Mouse (Mus musculus): ENCODE data around the gene Zfp760.
"Not testable (repeated sequence)": the region's sequence is repeated elsewhere in the genome, so short reads cannot be mapped to it uniquely, and the experiment has no call there.

Gene Zfp760

GRCm38 (mm10) chr17:21707343-21707996 is at the start of gene Zfp760:
Zfp760 (plus strand) TSS chr17:21707741.
- DNase-seq (ENCODE audit: low spot score), result peak; percentile 93

GRCm38 (mm10) chr17:21678826-21679225 is 28.7 kb upstream of the Zfp760 start:
- not testable (repeated sequence) for DNase-seq (ENCODE audit: low spot score)

GRCm38 (mm10) chr17:21679273-21680018 is 28.1 kb upstream of the Zfp760 start:
- DNase-seq (ENCODE audit: low spot score), result peak; percentile 94

GRCm38 (mm10) chr17:21680019-21680376 is 27.5 kb upstream of the Zfp760 start:
- DNase-seq (ENCODE audit: low spot score), result not testable (repeated sequence)

- DNase-seq (ENCODE audit: low spot score), result no peak
Observed at GRCm38 (mm10) chr17:21691560-21691959, 16.0 kb upstream of the Zfp760 start, which contains the start of gene Gm10226. Gm10226 (plus strand) TSS chr17:21691860.

GRCm38 (mm10) chr17:21693342-21693741 is 14.2 kb upstream of the Zfp760 start:
- DNase-seq (ENCODE audit: low spot score), result no peak

- DNase-seq (ENCODE audit: low spot score), result no peak
Observed at GRCm38 (mm10) chr17:21696073-21696472, 11.5 kb upstream of the Zfp760 start.

GRCm38 (mm10) chr17:21702281-21703240 is 5.0 kb upstream of the Zfp760 start:
- no peak for DNase-seq (ENCODE audit: low spot score)

GRCm38 (mm10) chr17:21703414-21703813 is 4.1 kb upstream of the Zfp760 start:
- DNase-seq (ENCODE audit: low spot score), result no peak

GRCm38 (mm10) chr17:21708401-21708800 is 860 bp downstream of the Zfp760 start:
- DNase-seq (ENCODE audit: low spot score), result no peak

GRCm38 (mm10) chr17:21730495-21730894 is 23.0 kb downstream of the Zfp760 start, which contains the start of gene Zfp229:
Zfp229 (plus strand) TSS chr17:21730795.
- not testable (repeated sequence) for DNase-seq (ENCODE audit: low spot score)

- no peak for DNase-seq (ENCODE audit: low spot score)
Observed at GRCm38 (mm10) chr17:21733049-21733448, 25.5 kb downstream of the Zfp760 start.

- DNase-seq (ENCODE audit: low spot score), result peak; percentile 83
Observed at GRCm38 (mm10) chr17:21733529-21734031, 26.0 kb downstream of the Zfp760 start.

GRCm38 (mm10) chr17:21752791-21753190 is 45.2 kb downstream of the Zfp760 start:
- peak; percentile 41 for DNase-seq (ENCODE audit: low spot score)

- DNase-seq (ENCODE audit: low spot score), result no peak
Observed at GRCm38 (mm10) chr17:21753342-21754208, 46.0 kb downstream of the Zfp760 start.

- no peak for DNase-seq (ENCODE audit: low spot score)
Observed at GRCm38 (mm10) chr17:21770336-21770735, 62.8 kb downstream of the Zfp760 start.
